Mouse (Mus musculus): Measurements from ENCODE around the gene Map3k3. TPM values are rescaled to one million over a fixed set of nuclear protein-coding genes. Genes with fewer than 3 reads are reported as not detected.
"Not testable (repeated sequence)": the region's sequence is repeated elsewhere in the genome, so short reads cannot be mapped to it uniquely, and the experiment has no call there.

Gene Map3k3
- polyA plus RNA-seq, 1 experiment from 2014 or later = 15.1 TPM

- WGBS = 87% methylated on average over 8 of the region's 8 CpGs
- ATAC-seq (ENCODE audit: low FRiP score) = no peak
- Histone ChIP-seq H3K27ac (no peak overlapping the region; the same call in 1 of the 2 replicates), H3K36me3 (peaks cover 16% of the 10 kb centered on the region), H3K9me3 (no peaks in the 10 kb centered on the region), H3K9ac (no peak overlapping the region), H3K27me3 (no peaks in the 10 kb centered on the region), H3K4me2 (no peak overlapping the region), H3K4me3 (no peak overlapping the region), H3K4me1 (replicated peaks) (no peaks in the 10 kb centered on the region)
These were observed 21.7 kb downstream of the Map3k3 start for GRCm38 (mm10) chr11:106106047-106106587.

- H3K9me3 ChIP-seq = no peaks in the 10 kb centered on the region
- H3K9ac ChIP-seq = no peak overlapping the region
- no peak for ATAC-seq (ENCODE audit: low FRiP score)
- no peak overlapping the region for H3K4me2 ChIP-seq
- no peak overlapping the region for H3K27ac ChIP-seq
- H3K4me3 ChIP-seq = no peak overlapping the region
- peaks cover 46% of the 10 kb centered on the region for H3K36me3 ChIP-seq
- H3K27me3 ChIP-seq = no peaks in the 10 kb centered on the region
- H3K4me1 ChIP-seq (replicated peaks) = no peaks in the 10 kb centered on the region
These were observed 27.3 kb downstream of the Map3k3 start for GRCm38 (mm10) chr11:106111688-106112087.

DNA sequence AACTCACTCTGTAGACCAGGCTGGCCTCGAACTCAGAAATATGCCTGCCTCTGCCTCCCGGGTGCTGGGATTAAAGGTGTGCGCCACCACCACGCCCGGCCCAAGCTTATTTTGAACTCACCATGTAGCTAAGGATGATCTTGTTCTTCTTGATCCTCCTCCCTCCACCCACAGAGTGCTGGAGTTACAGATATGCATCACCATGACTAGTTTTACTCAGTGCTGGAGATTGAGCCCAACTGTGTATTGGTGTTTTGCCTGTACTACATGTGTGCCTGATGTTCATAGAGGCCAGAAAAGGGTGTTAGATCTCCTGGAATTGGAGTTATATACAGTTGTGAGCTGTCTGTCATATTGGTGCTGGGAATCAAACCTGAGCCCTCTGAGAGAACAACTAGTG is 37.8 kb downstream of the Map3k3 start:
- no peak overlapping the region for H3K9ac ChIP-seq
- no peak for ATAC-seq (ENCODE audit: low FRiP score)
- H3K4me1 ChIP-seq (replicated peaks) = no peaks in the 10 kb centered on the region
- WGBS = 95% methylated on average over 5 of the region's 5 CpGs
- H3K36me3 ChIP-seq = peaks cover 69% of the 10 kb centered on the region
- no peaks in the 10 kb centered on the region for H3K9me3 ChIP-seq
- H3K4me2 ChIP-seq = no peak overlapping the region
- no peak overlapping the region for H3K27ac ChIP-seq
- H3K4me3 ChIP-seq = no peak overlapping the region
- H3K27me3 ChIP-seq = no peaks in the 10 kb centered on the region

GRCm38 (mm10) chr11:106122736-106123135 is 38.3 kb downstream of the Map3k3 start:
- no peak overlapping the region for H3K4me3 ChIP-seq
- H3K27me3 ChIP-seq = no peaks in the 10 kb centered on the region
- no peak overlapping the region for H3K4me2 ChIP-seq
- no peak for ATAC-seq (ENCODE audit: low FRiP score)
- no peak overlapping the region for H3K9ac ChIP-seq
- H3K9me3 ChIP-seq = no peaks in the 10 kb centered on the region
- 87% methylated on average over 3 of the region's 3 CpGs for WGBS
- H3K4me1 ChIP-seq (replicated peaks) = no peaks in the 10 kb centered on the region
- H3K36me3 ChIP-seq = peaks cover 64% of the 10 kb centered on the region
- no peak overlapping the region for H3K27ac ChIP-seq

DNA sequence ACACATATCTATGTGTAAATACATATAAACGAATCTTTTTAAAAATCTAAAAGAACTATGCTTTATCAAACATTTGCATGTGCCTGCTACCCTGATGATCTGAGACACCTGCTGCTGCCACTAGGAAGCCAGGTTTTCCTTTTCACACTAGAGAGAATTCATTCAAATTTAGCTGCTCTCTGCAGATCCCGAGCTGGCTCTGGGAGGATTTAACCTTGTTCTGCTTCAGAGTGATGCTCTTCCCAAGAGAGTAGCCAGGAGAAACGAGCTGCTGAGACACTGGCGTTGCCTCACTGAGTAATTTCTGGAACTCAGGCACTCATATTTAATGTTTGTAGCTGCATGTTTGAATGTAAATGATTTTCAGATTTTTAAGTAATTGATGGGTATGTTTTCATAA is 40.4 kb downstream of the Map3k3 start:
- Histone ChIP-seq H3K9me3 (no peaks in the 10 kb centered on the region), H3K27me3 (no peaks in the 10 kb centered on the region), H3K4me1 (replicated peaks) (no peaks in the 10 kb centered on the region), H3K9ac (no peak overlapping the region), H3K36me3 (peaks cover 59% of the 10 kb centered on the region), H3K27ac (no peak overlapping the region), H3K4me2 (no peak overlapping the region), H3K4me3 (no peak overlapping the region)
- ATAC-seq (ENCODE audit: low FRiP score) = no peak
- 69% methylated on average over 4 of the region's 4 CpGs for WGBS

DNA sequence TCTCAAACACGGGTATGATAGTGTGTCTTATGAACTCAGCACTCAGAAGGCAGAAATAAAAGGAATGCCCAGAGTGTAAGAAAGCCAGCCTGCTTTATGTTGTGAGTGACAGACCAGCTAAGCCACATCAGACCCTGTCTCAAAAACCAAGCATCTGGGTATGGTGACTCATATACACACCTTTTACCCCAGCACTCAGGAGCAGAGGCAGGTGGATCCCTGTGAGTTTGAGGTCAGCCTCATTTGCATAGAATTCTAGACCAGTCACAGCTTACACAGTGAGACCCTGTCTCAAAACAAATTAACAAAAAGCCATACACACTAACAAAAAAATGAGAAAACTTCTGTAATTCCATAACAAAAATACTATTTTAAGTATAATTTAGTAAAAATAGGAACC is 41.4 kb downstream of the Map3k3 start:
- H3K4me2 ChIP-seq = no peak overlapping the region
- peaks cover 62% of the 10 kb centered on the region for H3K36me3 ChIP-seq
- no peak overlapping the region for H3K4me3 ChIP-seq
- no peaks in the 10 kb centered on the region for H3K4me1 ChIP-seq (replicated peaks)
- no peak for ATAC-seq (ENCODE audit: low FRiP score)
- no peaks in the 10 kb centered on the region for H3K27me3 ChIP-seq
- H3K9me3 ChIP-seq = no peaks in the 10 kb centered on the region
- no peak overlapping the region for H3K9ac ChIP-seq
- WGBS = 91% methylated on average over 1 of the region's 1 CpGs
- H3K27ac ChIP-seq = no peak overlapping the region

GRCm38 (mm10) chr11:106126727-106127373 is 42.4 kb downstream of the Map3k3 start:
- not testable (repeated sequence) for H3K4me2 ChIP-seq; H3K4me1 ChIP-seq (replicated peaks); H3K9ac ChIP-seq; H3K4me3 ChIP-seq; H3K9me3 ChIP-seq; H3K27ac ChIP-seq; H3K27me3 ChIP-seq; ATAC-seq (ENCODE audit: low FRiP score)
- H3K36me3 ChIP-seq = peaks cover 53% of the 10 kb centered on the region
- WGBS = 98% methylated on average over 5 of the region's 6 CpGs

- Histone ChIP-seq H3K4me2 (no peak overlapping the region), H3K9me3 (no peaks in the 10 kb centered on the region), H3K4me3 (no peak overlapping the region), H3K27ac (no peak overlapping the region), H3K4me1 (replicated peaks) (peaks cover under 1% of the 10 kb centered on the region), H3K36me3 (peaks cover 30% of the 10 kb centered on the region), H3K27me3 (no peaks in the 10 kb centered on the region), H3K9ac (no peak overlapping the region)
- no peak for ATAC-seq (ENCODE audit: low FRiP score)
- WGBS = 90% methylated on average over 1 of the region's 1 CpGs
These were observed 45.1 kb downstream of the Map3k3 start for GRCm38 (mm10) chr11:106129477-106129876.

GRCm38 (mm10) chr11:106132516-106132915 is 48.1 kb downstream of the Map3k3 start:
- no peaks in the 10 kb centered on the region for H3K9me3 ChIP-seq
- H3K27me3 ChIP-seq = no peaks in the 10 kb centered on the region
- H3K27ac ChIP-seq = no peak overlapping the region
- no peak overlapping the region for H3K4me2 ChIP-seq
- peaks cover 10% of the 10 kb centered on the region for H3K4me1 ChIP-seq (replicated peaks)
- H3K9ac ChIP-seq = no peak overlapping the region
- 91% methylated on average over 5 of the region's 5 CpGs for WGBS
- H3K36me3 ChIP-seq = peaks cover 37% of the 10 kb centered on the region
- no peak overlapping the region for H3K4me3 ChIP-seq
- ATAC-seq (ENCODE audit: low FRiP score) = no peak

GRCm38 (mm10) chr11:106134580-106135528 is 50.4 kb downstream of the Map3k3 start:
- Histone ChIP-seq H3K4me1 (replicated peaks) (peaks cover 10% of the 10 kb centered on the region), H3K4me2 (peak overlapping the region; percentile 26; the same call in 1 of the 2 replicates), H3K4me3 (no peak overlapping the region), H3K27ac (peak overlapping the region; percentile 86), H3K9ac (peak overlapping the region; percentile 53; the same call in 1 of the 2 replicates), H3K27me3 (no peaks in the 10 kb centered on the region), H3K36me3 (peaks cover 28% of the 10 kb centered on the region), H3K9me3 (no peaks in the 10 kb centered on the region)
- 29% methylated on average over 8 of the region's 8 CpGs for WGBS
- ATAC-seq (ENCODE audit: low FRiP score) = peak; percentile 57; the same call in 1 of the 2 replicates

DNA sequence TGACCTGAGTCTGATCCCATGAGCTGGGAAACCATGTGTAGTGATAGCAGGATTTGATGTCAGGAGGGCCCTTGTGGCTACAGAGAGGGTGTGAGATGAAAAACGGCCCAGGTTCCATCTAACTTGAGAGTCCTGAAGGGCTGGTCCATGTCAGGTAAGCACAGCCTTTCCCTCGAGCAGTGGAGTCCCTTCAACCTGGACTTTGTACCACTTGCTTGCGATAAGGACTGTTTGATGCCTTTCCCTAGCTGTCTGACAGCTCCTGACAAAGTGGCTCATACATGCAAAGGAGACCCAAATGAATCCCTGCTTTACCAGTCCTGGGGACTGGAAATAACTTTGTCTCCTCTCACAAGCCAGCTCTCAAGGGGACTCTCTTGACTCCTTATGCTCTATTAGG is 66.8 kb downstream of the Map3k3 start:
- Histone ChIP-seq H3K27ac (peak overlapping the region; percentile 2; the same call in 1 of the 2 replicates), H3K4me3 (no peak overlapping the region), H3K9ac (no peak overlapping the region), H3K36me3 (peaks cover 85% of the 10 kb centered on the region), H3K9me3 (no peaks in the 10 kb centered on the region), H3K4me2 (no peak overlapping the region), H3K27me3 (no peaks in the 10 kb centered on the region), H3K4me1 (replicated peaks) (peaks cover 11% of the 10 kb centered on the region)
- 98% methylated on average over 3 of the region's 3 CpGs for WGBS
- no peak for ATAC-seq (ENCODE audit: low FRiP score)

- peaks cover 87% of the 10 kb centered on the region for H3K36me3 ChIP-seq
- H3K27ac ChIP-seq = 0 out of 2 replicates have a peak overlapping the region, but pooled peaks have one; percentile 30
- H3K4me1 ChIP-seq (replicated peaks) = peaks cover 20% of the 10 kb centered on the region
- no peak overlapping the region for H3K9ac ChIP-seq
- no peaks in the 10 kb centered on the region for H3K9me3 ChIP-seq
- no peak overlapping the region for H3K4me2 ChIP-seq
- WGBS = 74% methylated on average over 8 of the region's 8 CpGs
- H3K27me3 ChIP-seq = no peaks in the 10 kb centered on the region
- ATAC-seq (ENCODE audit: low FRiP score) = no peak
- no peak overlapping the region for H3K4me3 ChIP-seq
These were observed 67.7 kb downstream of the Map3k3 start for GRCm38 (mm10) chr11:106152132-106152531.

All from hindbrain, embryonic 13.5 days (tissue).